9 mouse cellular contexts compared by ENCODE assay signal in the genomic region with DNA sequence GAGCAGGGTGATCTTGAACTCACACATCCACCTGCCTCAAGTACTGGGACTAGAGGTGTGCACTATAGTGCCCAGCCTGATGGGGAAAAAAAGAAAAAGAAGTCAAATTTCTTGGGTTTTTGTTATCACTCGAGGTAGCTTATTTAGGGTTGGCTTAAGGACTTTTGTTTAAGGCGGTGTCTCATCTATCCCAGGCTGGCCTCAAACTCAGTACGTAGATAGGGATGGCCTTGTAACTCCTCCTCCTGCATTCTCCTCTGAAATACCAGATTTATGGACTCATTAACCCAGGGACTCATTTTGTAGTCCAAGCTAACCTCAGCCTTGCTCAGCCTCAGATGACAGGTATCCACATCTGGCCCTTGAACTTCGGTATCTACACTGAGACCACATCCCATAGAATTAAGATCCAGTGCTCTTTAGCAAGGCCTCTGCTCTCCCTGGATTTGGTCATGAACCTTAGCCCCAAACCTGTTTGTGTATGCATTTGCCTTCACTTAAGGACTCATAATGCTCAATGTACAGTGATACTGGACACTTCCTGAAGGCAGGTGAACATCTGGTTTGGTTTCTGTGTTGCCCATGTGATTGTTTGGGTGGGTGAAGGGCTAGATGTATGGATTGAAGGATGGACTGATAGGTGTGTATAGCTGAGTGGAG. TPM values are rescaled to one million over a fixed set of nuclear protein-coding genes. Genes with fewer than 3 reads are reported as not detected.
DNase-seq lines count a peak whose midpoint lies in the region; ATAC-seq and TF ChIP-seq lines count a peak whose summit lies in the region.
"Had no signal": no experiment of that assay in that cellular context is flagged by ENCODE, and none has a peak within 500 bp of the region (broad histone marks: within the 10 kb centered on the region; RNA-seq: fewer than 3 reads in every experiment).

No protein-coding gene starts in this region.

- H3K4me2 ChIP-seq in forebrain, embryonic 12.5 days = no peak overlapping the region
- no peak overlapping the region for H3K4me2 ChIP-seq in liver, postnatal 0 days (ENCODE audit: low read depth, low read length)

- no peak for ATAC-seq in forebrain, embryonic 12.5 days (ENCODE audit: low FRiP score)
- ATAC-seq in liver, postnatal 0 days = no peak
- ATAC-seq in frontal cortex, adult (ENCODE audit: low TSS enrichment) = no peak

- no peaks in the 10 kb centered on the region for H3K9me3 ChIP-seq in forebrain, embryonic 12.5 days
- no peaks in the 10 kb centered on the region for H3K9me3 ChIP-seq in liver, postnatal 0 days (ENCODE audit: low read length)

- peaks cover 23% of the 10 kb centered on the region for H3K4me1 ChIP-seq in forebrain, embryonic 12.5 days
- peaks cover 2% of the 10 kb centered on the region for H3K4me1 ChIP-seq in liver, postnatal 0 days (ENCODE audit: insufficient read depth)

- H3K27ac ChIP-seq in forebrain, embryonic 12.5 days = peak overlapping the region; percentile 69
- H3K27ac ChIP-seq in liver, postnatal 0 days (ENCODE audit: low read depth) = peak overlapping the region; percentile 58

- no peak for TF ChIP-seq EP300 in liver, postnatal 0 days (IDR thresholded peaks at IDR 0.05; ENCODE audit: low read depth)

- peak; percentile 10 for DNase-seq in cerebellum, adult 9-11 months
- DNase-seq in cerebellum, postnatal 14 days = no peak
- DNase-seq in 3T3-L1 (ENCODE audit: low read depth, low spot score) = peak; percentile 87
- DNase-seq in liver, postnatal 0 days = no peak
- no peak for DNase-seq in right cerebral cortex, postnatal 14 days
- DNase-seq in spleen, postnatal 36 days (ENCODE audit: low spot score in 2 of 2) = no peak
- DNase-seq: cerebellum, adult 8-10 months had no signal

- H3K36me3 ChIP-seq in forebrain, embryonic 12.5 days (replicated peaks) = peaks cover 69% of the 10 kb centered on the region
- peaks cover 48% of the 10 kb centered on the region for H3K36me3 ChIP-seq in liver, postnatal 0 days (replicated peaks; ENCODE audit: insufficient read depth, low read length)

- H3K9ac ChIP-seq in forebrain, embryonic 12.5 days = no peak overlapping the region
- no peak overlapping the region for H3K9ac ChIP-seq in liver, postnatal 0 days (replicated peaks)

- H3K4me3 ChIP-seq in forebrain, embryonic 12.5 days (replicated peaks) = no peak overlapping the region; the same call in 1 of the 2 replicates
- no peak overlapping the region for H3K4me3 ChIP-seq in liver, postnatal 0 days (ENCODE audit: low read depth, low read length)

- 79% methylated on average over 4 of the region's 4 CpGs for WGBS in forebrain, embryonic 12.5 days
- 55% methylated on average over 4 of the region's 4 CpGs for WGBS in liver, postnatal 0 days (ENCODE audit: insufficient replicate concordance)

- no peaks in the 10 kb centered on the region for H3K27me3 ChIP-seq in forebrain, embryonic 12.5 days
- H3K27me3 ChIP-seq in liver, postnatal 0 days (ENCODE audit: insufficient read depth, low read length) = no peaks in the 10 kb centered on the region

- TF ChIP-seq CTCF in liver, postnatal 0 days (IDR thresholded peaks at IDR 0.05; ENCODE audit: low read depth) = no peak

RNA-seq across cellular contexts. Expression of gene Actb, which starts 4.6 kb away (rescaled TPM):
- 12,389 and 14,301 TPM in 2 replicates for polyA plus RNA-seq in forebrain, embryonic 12.5 days (2016; fragmentation: Nextera tagmentation; extraction: Ambion mirVana)
- polyA plus RNA-seq in liver, postnatal 0 days (2015; fragmentation: Nextera tagmentation; extraction: Ambion mirVana) = 6,710 and 7,738 TPM in 2 replicates

RNA-seq across cellular contexts. Expression of gene Fbxl18, which starts 6.8 kb away (rescaled TPM):
- 24.0 and 24.6 TPM in 2 replicates for polyA plus RNA-seq in forebrain, embryonic 12.5 days (2016; fragmentation: Nextera tagmentation; extraction: Ambion mirVana)
- polyA plus RNA-seq in liver, postnatal 0 days (2015; fragmentation: Nextera tagmentation; extraction: Ambion mirVana) = 1.8 and 3.2 TPM in 2 replicates

RNA-seq across cellular contexts. Expression of gene Fscn1, which starts 58.2 kb away (rescaled TPM):
- 665 and 748 TPM in 2 replicates for polyA plus RNA-seq in forebrain, embryonic 12.5 days (2016; fragmentation: Nextera tagmentation; extraction: Ambion mirVana)
- polyA plus RNA-seq in liver, postnatal 0 days (2015; fragmentation: Nextera tagmentation; extraction: Ambion mirVana) = 6.9 and 7.3 TPM in 2 replicates

Comparison
In these comparisons a context has a peak if more than half of its experiments do, and no peak if none do; other contexts are left out.
1. DNase-seq: peak in cerebellum, adult 9-11 months (single experiment) and 3T3-L1 (single experiment); none in cerebellum, postnatal 14 days (0 of 2), liver, postnatal 0 days (single experiment), right cerebral cortex, postnatal 14 days (single experiment) and spleen, postnatal 36 days (0 of 2).
2. RNA of gene Fscn1, which starts 58.2 kb away (polyA plus RNA-seq): 665 to 748 TPM in forebrain, embryonic 12.5 days; 6.9 to 7.3 TPM in liver, postnatal 0 days; every median in the first group is over 10 times any median in the second.